Mouse (Mus musculus): ENCODE results near the gene Nf2. TPM values are rescaled to one million over a fixed set of nuclear protein-coding genes. Genes with fewer than 3 reads are reported as not detected.

Nf2 gene
- polyA plus RNA-seq, 1 experiment from 2014 or later: 70.9 TPM

DNA sequence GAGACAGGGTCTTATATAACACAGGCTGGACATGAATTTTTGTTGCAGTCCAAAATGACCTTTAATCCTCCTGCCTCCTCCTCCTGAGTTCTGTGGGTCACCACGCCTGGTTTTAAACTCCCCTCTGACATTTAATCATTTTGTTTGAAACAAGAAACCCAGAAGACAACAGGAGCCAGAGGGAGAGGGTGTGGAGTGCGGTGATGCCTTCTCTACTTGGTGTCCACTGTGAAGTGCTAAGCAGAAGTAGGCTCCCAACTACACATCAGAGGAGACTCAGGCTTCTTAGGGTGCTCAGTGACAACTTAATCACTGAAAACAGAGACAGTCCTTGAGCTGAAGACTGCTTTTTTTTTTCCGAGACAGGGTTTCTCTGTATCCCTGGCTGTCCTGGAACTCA is 68.4 kb downstream of the Nf2 start:
- ATAC-seq (ENCODE audit: low FRiP score, low read depth): no peak
- Histone ChIP-seq H3K9ac (replicated peaks) (no peak overlapping the region), H3K9me3 (no peaks in the 10 kb centered on the region), H3K27me3 (no peaks in the 10 kb centered on the region), H3K4me2 (replicated peaks) (no peak overlapping the region), H3K4me1 (no peaks in the 10 kb centered on the region), H3K4me3 (no peak overlapping the region), H3K27ac (replicated peaks) (no peak overlapping the region), H3K36me3 (peaks cover 76% of the 10 kb centered on the region)
- 81% methylated on average over 3 of the region's 3 CpGs for WGBS

DNA sequence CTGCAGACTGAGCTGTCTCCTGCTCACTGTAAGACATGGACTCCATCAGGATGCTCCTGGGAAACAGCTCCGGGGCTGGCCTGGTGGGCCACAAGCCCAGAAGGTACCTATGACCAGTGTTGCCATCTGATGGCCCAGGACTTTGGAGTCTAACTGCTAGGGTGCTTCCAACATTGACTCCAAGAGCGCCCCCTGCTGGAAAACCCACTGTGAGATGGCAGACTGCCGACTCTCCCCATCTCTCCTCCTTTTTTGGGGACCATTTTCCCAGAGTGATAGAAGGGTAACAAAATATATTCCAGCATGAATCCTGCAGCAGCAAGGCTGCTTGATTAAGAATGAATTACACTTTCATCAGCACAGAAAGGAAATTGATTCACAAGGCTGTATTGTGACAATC is 76.4 kb downstream of the Nf2 start:
- ATAC-seq (ENCODE audit: low FRiP score, low read depth): no peak

GRCm38 (mm10) chr11:4771756-4772155 is 77.6 kb downstream of the Nf2 start:
- no peak overlapping the region for H3K4me3 ChIP-seq
- no peak overlapping the region for H3K27ac ChIP-seq (replicated peaks)
- no peak for ATAC-seq (ENCODE audit: low FRiP score, low read depth)
- WGBS: 51% methylated on average over 7 of the region's 7 CpGs
- H3K4me1 ChIP-seq: 0 out of 2 replicates have a peak, but pooled peaks cover 6% of the 10 kb centered on the region
- H3K9me3 ChIP-seq: no peaks in the 10 kb centered on the region
- H3K36me3 ChIP-seq: peaks cover 30% of the 10 kb centered on the region
- H3K9ac ChIP-seq (replicated peaks): no peak overlapping the region
- no peaks in the 10 kb centered on the region for H3K27me3 ChIP-seq
- H3K4me2 ChIP-seq (replicated peaks): no peak overlapping the region

More for the DNA sequence above, 76.4 kb downstream of the Nf2 start:
- H3K4me2 ChIP-seq (replicated peaks): no peak overlapping the region
- no peaks in the 10 kb centered on the region for H3K9me3 ChIP-seq
- H3K27ac ChIP-seq (replicated peaks): no peak overlapping the region
- 0 out of 2 replicates have a peak, but pooled peaks cover 6% of the 10 kb centered on the region for H3K4me1 ChIP-seq
- H3K9ac ChIP-seq (replicated peaks): no peak overlapping the region
- WGBS: 31% methylated on average over 3 of the region's 3 CpGs
- H3K4me3 ChIP-seq: no peak overlapping the region
- no peaks in the 10 kb centered on the region for H3K27me3 ChIP-seq
- H3K36me3 ChIP-seq: peaks cover 34% of the 10 kb centered on the region

DNA sequence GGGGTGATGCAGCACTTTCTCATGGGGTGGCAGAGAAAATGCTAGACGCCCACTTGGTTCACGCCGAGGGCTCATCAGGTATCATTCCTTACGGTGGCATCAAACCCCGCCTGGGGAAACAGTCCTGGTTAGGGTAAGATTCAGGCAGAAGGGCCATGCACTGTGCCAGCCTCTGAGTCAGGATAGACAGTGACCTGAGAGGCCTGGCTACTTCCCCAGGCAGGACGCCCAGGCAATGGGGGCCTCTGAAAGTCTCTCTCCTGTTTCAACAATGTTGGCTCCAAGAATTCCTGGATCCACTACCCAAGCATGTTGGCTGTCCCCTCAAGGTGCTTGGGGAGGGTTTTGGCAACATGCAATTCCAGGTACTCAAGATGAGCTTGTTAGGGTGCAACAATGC is 79.5 kb downstream of the Nf2 start:
- H3K9me3 ChIP-seq: no peaks in the 10 kb centered on the region
- H3K4me1 ChIP-seq: 0 out of 2 replicates have a peak, but pooled peaks cover 6% of the 10 kb centered on the region
- H3K27me3 ChIP-seq: no peaks in the 10 kb centered on the region
- WGBS: 94% methylated on average over 6 of the region's 6 CpGs
- peaks cover 26% of the 10 kb centered on the region; the same call in 1 of the 2 replicates for H3K36me3 ChIP-seq
- no peak overlapping the region for H3K4me2 ChIP-seq (replicated peaks)
- no peak for ATAC-seq (ENCODE audit: low FRiP score, low read depth)
- H3K27ac ChIP-seq (replicated peaks): no peak overlapping the region
- no peak overlapping the region for H3K4me3 ChIP-seq
- H3K9ac ChIP-seq (replicated peaks): no peak overlapping the region

DNA sequence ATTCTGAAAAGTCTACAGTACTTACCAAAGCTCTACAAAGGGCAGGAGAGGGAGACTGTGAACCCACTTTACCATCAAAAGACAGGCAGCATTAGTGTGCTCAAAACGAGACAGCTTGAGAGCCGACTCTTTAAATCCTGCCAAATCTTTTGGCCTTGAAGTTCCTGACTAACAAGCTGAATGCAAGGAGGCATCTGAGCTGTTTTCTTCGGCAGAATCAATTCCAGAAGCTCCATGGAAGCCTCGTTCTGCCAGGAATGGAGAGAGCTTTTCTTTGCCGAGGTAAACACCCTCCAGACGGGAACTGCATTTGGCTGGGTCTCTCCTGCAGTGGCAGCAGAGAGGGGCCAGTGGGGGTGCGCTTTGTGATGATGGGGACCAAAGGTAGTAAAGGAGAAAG is 80.0 kb downstream of the Nf2 start:
- H3K36me3 ChIP-seq: peaks cover 26% of the 10 kb centered on the region; the same call in 1 of the 2 replicates
- 0 out of 2 replicates have a peak, but pooled peaks cover 6% of the 10 kb centered on the region for H3K4me1 ChIP-seq
- ATAC-seq (ENCODE audit: low FRiP score, low read depth): no peak
- no peak overlapping the region for H3K27ac ChIP-seq (replicated peaks)
- 79% methylated on average over 7 of the region's 7 CpGs for WGBS
- no peaks in the 10 kb centered on the region for H3K27me3 ChIP-seq
- H3K9me3 ChIP-seq: no peaks in the 10 kb centered on the region
- no peak overlapping the region for H3K9ac ChIP-seq (replicated peaks)
- no peak overlapping the region for H3K4me3 ChIP-seq
- no peak overlapping the region for H3K4me2 ChIP-seq (replicated peaks)

DNA sequence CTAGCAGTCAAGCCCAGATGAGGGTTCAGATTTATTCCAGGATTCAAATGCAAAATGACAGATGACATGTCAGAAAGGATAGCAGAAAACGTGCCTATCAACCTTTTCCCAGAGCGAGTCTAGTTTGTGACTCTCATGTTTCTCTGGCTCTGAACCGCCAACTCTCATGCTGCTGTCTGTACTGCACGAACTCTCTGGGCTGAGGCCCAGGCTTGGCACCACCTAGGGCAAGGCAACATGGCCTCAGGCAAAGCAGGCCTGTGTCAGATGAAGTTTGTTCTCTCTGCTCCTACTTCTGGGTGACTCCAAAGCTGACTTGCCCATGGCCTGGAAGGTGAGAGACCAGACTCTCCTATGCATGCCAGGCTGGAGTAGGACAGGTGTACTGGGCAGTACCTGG is 80.9 kb downstream of the Nf2 start:
- Histone ChIP-seq H3K4me2 (replicated peaks) (no peak overlapping the region), H3K4me3 (no peak overlapping the region), H3K36me3 (peaks cover 26% of the 10 kb centered on the region; the same call in 1 of the 2 replicates), H3K9ac (replicated peaks) (no peak overlapping the region), H3K9me3 (no peaks in the 10 kb centered on the region), H3K4me1 (peaks cover 8% of the 10 kb centered on the region), H3K27me3 (no peaks in the 10 kb centered on the region), H3K27ac (replicated peaks) (no peak overlapping the region)
- no peak for ATAC-seq (ENCODE audit: low FRiP score, low read depth)
- WGBS: 86% methylated on average over 4 of the region's 4 CpGs

- Histone ChIP-seq H3K4me3 (no peak overlapping the region), H3K9me3 (no peaks in the 10 kb centered on the region), H3K27ac (replicated peaks) (no peak overlapping the region), H3K27me3 (no peaks in the 10 kb centered on the region), H3K4me1 (peaks cover 28% of the 10 kb centered on the region), H3K9ac (replicated peaks) (no peak overlapping the region), H3K36me3 (peaks cover 18% of the 10 kb centered on the region; the same call in 1 of the 2 replicates), H3K4me2 (replicated peaks) (no peak overlapping the region)
- no peak for ATAC-seq (ENCODE audit: low FRiP score, low read depth)
- WGBS: 79% methylated on average over 5 of the region's 5 CpGs
Observed at GRCm38 (mm10) chr11:4764476-4764875, 84.9 kb downstream of the Nf2 start.

DNA sequence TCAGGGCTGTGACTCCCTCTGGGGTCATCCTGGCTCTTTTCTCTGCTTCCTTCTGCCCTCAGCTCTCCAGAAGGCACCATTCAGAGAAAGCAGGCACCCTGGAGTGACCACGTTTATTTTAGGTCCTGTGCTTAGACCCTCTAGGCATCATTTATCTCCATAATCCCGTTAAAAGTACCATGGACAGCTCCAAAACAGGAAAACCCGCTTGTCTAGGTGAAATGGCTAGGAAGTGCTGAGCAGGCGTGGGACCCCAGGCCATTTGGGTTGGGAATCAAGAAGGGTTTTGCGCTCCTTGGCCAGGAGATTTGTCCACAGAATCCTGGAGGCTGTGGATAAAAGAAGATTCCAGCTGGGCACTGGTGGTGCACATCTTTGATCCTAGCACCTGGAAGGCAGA is 85.7 kb downstream of the Nf2 start:
- H3K36me3 ChIP-seq: peaks cover 9% of the 10 kb centered on the region; the same call in 1 of the 2 replicates
- H3K9me3 ChIP-seq: no peaks in the 10 kb centered on the region
- no peak overlapping the region for H3K4me2 ChIP-seq (replicated peaks)
- H3K9ac ChIP-seq (replicated peaks): no peak overlapping the region
- WGBS: 26% methylated on average over 5 of the region's 5 CpGs
- H3K27me3 ChIP-seq: no peaks in the 10 kb centered on the region
- H3K4me3 ChIP-seq: no peak overlapping the region
- no peak for ATAC-seq (ENCODE audit: low FRiP score, low read depth)
- H3K4me1 ChIP-seq: peaks cover 28% of the 10 kb centered on the region
- peak overlapping the region; percentile 82 for H3K27ac ChIP-seq (replicated peaks)

- peak overlapping the region; percentile 82 for H3K27ac ChIP-seq (replicated peaks)
Observed at GRCm38 (mm10) chr11:4762511-4762910, 86.8 kb downstream of the Nf2 start.

GRCm38 (mm10) chr11:4761991-4762390 is 87.3 kb downstream of the Nf2 start:
- Histone ChIP-seq H3K9ac (replicated peaks) (no peak overlapping the region), H3K36me3 (0 out of 2 replicates have a peak, but pooled peaks cover 3% of the 10 kb centered on the region), H3K4me1 (peaks cover 28% of the 10 kb centered on the region), H3K4me2 (replicated peaks) (no peak overlapping the region), H3K9me3 (no peaks in the 10 kb centered on the region), H3K27me3 (no peaks in the 10 kb centered on the region), H3K27ac (replicated peaks) (peak overlapping the region; percentile 82), H3K4me3 (no peak overlapping the region)
- peak; percentile 41; the same call in 1 of the 2 replicates for ATAC-seq (ENCODE audit: low FRiP score, low read depth)
- 8% methylated on average over 6 of the region's 6 CpGs for WGBS

More at GRCm38 (mm10) chr11:4762511-4762910, 86.8 kb downstream of the Nf2 start:
- ATAC-seq (ENCODE audit: low FRiP score, low read depth): no peak
- Histone ChIP-seq H3K27me3 (no peaks in the 10 kb centered on the region), H3K4me3 (no peak overlapping the region), H3K9me3 (no peaks in the 10 kb centered on the region), H3K9ac (replicated peaks) (no peak overlapping the region), H3K4me1 (peaks cover 28% of the 10 kb centered on the region), H3K4me2 (replicated peaks) (no peak overlapping the region), H3K36me3 (0 out of 2 replicates have a peak, but pooled peaks cover 6% of the 10 kb centered on the region)
- WGBS: 7% methylated on average over 2 of the region's 2 CpGs

GRCm38 (mm10) chr11:4760438-4760837 is 88.9 kb downstream of the Nf2 start:
- H3K4me1 ChIP-seq: peaks cover 28% of the 10 kb centered on the region
- H3K27ac ChIP-seq (replicated peaks): peak overlapping the region; percentile 20; the same call in 1 of the 2 replicates
- no peak overlapping the region for H3K9ac ChIP-seq (replicated peaks)
- WGBS: 34% methylated on average over 4 of the region's 4 CpGs
- H3K36me3 ChIP-seq: no peaks in the 10 kb centered on the region
- H3K27me3 ChIP-seq: no peaks in the 10 kb centered on the region
- no peak overlapping the region for H3K4me2 ChIP-seq (replicated peaks)
- H3K4me3 ChIP-seq: no peak overlapping the region
- no peaks in the 10 kb centered on the region for H3K9me3 ChIP-seq
- no peak for ATAC-seq (ENCODE audit: low FRiP score, low read depth)

DNA sequence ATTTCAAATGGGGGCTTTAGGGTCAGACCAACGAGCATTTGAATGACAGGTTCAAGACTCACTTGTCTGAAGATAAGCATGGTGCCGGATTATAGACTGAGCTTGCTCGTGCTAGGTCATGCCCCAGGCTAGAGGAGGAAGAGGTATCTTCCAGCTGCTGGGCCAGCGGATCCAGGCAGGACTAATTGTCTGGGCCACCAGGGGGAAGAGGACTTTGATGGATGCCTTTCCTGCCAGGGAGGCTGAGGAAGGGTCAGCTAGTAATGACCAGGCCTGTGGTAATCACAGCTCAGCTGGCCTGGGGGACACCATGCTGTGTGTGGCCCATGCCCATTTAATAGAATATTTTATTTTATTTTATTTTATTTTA is 91.6 kb downstream of the Nf2 start:
- Histone ChIP-seq H3K36me3 (no peaks in the 10 kb centered on the region), H3K9me3 (0 out of 2 replicates have a peak, but pooled peaks cover 3% of the 10 kb centered on the region), H3K27ac (replicated peaks) (no peak overlapping the region), H3K4me2 (replicated peaks) (no peak overlapping the region), H3K4me1 (peaks cover 24% of the 10 kb centered on the region), H3K27me3 (0 out of 2 replicates have a peak, but pooled peaks cover under 1% of the 10 kb centered on the region), H3K4me3 (no peak overlapping the region), H3K9ac (replicated peaks) (no peak overlapping the region)
- 48% methylated on average over 4 of the region's 4 CpGs for WGBS
- no peak for ATAC-seq (ENCODE audit: low FRiP score, low read depth)

All from midbrain, embryonic 12.5 days (tissue).